Mouse (Mus musculus) E14TG2a.4 (cell line): ENCODE results near the gene Hmcn2.

Experiments
- H3K27me3 ChIP-seq: 2 replicates; pipeline ENCODE4 v1.6.1; 2014; ENCODE audit warnings: low read length, control low read depth; ENCODE audit not compliant: insufficient read depth
- H3K36me3 ChIP-seq: 2 replicates; pipeline ENCODE4 v1.6.1; 2014; ENCODE audit warnings: low read length, control low read depth; ENCODE audit not compliant: insufficient read depth
- H3K4me1 ChIP-seq: replicated peaks from 2 replicates; pipeline ENCODE4 v1.6.1; 2014; ENCODE audit warnings: low read depth, low read length, control low read depth
- H3K4me3 ChIP-seq: replicated peaks from 2 replicates; pipeline ENCODE4 v1.5.1; 2014; ENCODE audit warnings: mild to moderate bottlenecking, low read length
- H3K9me3 ChIP-seq: 2 replicates; pipeline ENCODE4 v1.6.1; 2014; ENCODE audit warnings: low read length, control low read depth
- CTCF ChIP-seq: conservative IDR thresholded peaks from 2 replicates; pipeline ENCODE4 v1.5.1; 2014; ENCODE audit warnings: low read length
- NANOG ChIP-seq: IDR thresholded peaks from 2 replicates; pipeline ENCODE4 v1.6.1; 2014; ENCODE audit warnings: borderline replicate concordance, low read length, mixed read lengths
- POU5F1 ChIP-seq: IDR thresholded peaks from 2 replicates; pipeline ENCODE4 v1.6.1; 2014; ENCODE audit warnings: low read length, borderline replicate concordance

The Hmcn2 gene

DNA sequence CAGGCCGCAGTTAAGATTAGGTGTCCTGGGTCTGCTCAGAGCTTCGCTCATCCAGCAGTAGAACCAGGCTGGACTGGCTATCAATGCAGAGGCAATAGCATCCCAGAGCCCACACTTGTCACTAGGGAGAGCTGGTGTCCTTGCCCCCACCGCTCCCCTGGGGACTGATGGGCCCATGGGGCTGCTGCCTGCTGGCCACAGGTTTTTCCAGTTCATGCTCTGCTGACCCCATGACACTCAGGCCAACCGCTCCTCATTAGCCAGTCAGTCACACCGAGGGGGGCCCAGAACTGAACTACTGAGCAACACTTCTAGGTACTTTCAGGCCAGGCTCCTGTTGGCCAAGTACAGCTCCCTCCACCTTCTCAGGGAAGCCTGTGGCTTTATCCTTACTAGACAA lies 180.1 kb downstream of the Hmcn2 start:
- Histone ChIP-seq H3K36me3 (peaks cover 91% of the 10 kb centered on the region), H3K4me3 (0 out of 2 replicates have a peak overlapping the region, but pooled peaks have one; percentile 13), H3K9me3 (no peaks in the 10 kb centered on the region), H3K4me1 (peaks cover 79% of the 10 kb centered on the region), H3K27me3 (peaks cover 6% of the 10 kb centered on the region; the same call in 1 of the 2 replicates)
- TF ChIP-seq POU5F1, result no peak
- no peak for TF ChIP-seq NANOG
- no peak for TF ChIP-seq CTCF

DNA sequence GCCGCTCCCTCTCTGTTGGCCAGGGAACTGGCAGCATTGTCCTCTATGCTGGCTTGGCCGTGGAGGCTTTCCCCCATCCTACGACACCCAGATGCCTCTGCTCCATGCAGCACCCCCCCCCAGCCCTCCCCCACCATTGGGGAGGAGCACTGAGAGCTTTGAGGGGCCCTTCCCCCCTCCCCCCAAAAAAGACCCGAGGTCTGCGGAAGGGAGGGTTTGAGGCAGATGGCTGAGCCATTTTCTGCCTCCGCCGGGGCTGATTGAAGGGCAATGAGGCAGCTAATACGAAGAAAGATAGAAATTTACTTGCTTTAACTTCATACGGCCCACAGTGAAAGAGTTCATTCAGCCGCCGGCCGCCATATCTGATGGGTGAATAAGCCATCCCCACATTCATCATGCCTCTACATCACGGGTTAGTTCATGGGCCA lies 180.8 kb downstream of the Hmcn2 start:
- no peaks in the 10 kb centered on the region for H3K9me3 ChIP-seq
- peaks cover 6% of the 10 kb centered on the region; the same call in 1 of the 2 replicates for H3K27me3 ChIP-seq
- peaks cover 89% of the 10 kb centered on the region for H3K36me3 ChIP-seq
- H3K4me3 ChIP-seq, result no peak overlapping the region
- no peak for TF ChIP-seq POU5F1
- no peak for TF ChIP-seq NANOG
- no peak for TF ChIP-seq CTCF
- H3K4me1 ChIP-seq, result peaks cover 85% of the 10 kb centered on the region

DNA sequence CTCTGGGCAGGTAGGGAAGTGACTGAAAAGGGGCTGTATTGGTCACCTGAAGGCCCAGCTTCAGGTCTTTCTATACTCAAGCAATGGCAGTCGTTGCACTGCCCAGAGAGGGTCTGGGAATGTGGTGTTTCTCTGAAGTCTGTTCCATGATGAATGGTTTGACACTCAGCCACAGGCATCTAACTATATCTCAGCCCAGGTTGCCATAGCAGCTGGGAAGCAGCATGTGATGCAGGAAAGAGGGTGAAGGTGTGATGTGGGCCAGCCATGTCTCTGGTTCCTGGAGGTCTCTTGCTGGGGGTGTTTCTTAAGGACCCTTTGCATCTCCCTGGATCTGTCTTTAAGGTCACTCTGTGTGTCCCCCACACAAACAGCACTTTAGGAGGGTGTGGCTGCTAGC lies 181.9 kb downstream of the Hmcn2 start:
- TF ChIP-seq POU5F1 (no peak), NANOG (no peak), CTCF (no peak)

DNA sequence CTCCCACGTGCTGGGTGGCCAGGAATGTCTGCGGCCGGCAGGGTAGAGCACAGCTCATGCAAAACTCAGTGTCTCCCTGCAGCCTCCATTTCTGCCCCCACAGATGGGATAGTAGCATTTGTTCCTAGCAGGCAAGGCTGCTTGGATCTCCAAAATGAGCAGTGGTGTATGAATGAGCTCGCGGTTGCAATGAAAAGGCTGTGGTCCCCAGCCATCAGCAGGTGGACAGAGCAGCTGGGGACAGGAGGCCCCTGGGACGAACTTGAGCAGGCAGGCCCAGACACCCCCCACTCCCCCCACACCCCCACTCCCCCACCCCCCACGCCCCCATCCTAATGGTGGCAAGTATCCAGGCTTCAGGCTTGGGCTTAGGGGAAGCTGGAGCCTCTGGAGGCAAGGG lies 182.9 kb downstream of the Hmcn2 start:
- TF ChIP-seq POU5F1, result no peak
- TF ChIP-seq NANOG, result no peak
- TF ChIP-seq CTCF, result no peak
- H3K9me3 ChIP-seq, result no peaks in the 10 kb centered on the region

More for the DNA sequence above, 181.9 kb downstream of the Hmcn2 start:
- Histone ChIP-seq H3K4me3 (no peak overlapping the region; the same call in 1 of the 2 replicates), H3K4me1 (peaks cover 95% of the 10 kb centered on the region), H3K9me3 (no peaks in the 10 kb centered on the region), H3K27me3 (peaks cover 6% of the 10 kb centered on the region; the same call in 1 of the 2 replicates), H3K36me3 (peaks cover 90% of the 10 kb centered on the region)

DNA sequence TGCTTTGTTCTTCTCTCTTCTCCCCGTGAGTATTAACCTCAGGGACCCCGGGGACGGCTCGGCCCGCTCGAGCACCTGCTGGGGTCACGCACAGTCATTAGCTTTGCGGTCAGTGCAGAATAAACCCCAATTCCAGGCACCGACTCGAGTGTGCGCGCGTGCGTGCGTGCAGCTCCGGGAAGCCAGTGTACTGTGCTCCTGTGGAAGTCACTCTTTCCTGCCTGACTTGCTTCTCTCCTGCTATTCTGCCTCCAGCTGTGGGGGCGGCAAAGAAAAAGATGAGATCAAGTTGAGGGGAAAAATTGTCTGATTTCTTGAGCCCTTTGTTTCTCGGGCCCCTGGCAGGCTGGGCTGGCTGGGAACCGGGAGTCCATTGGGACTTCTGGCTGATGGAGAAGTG lies 183.4 kb downstream of the Hmcn2 start:
- H3K4me3 ChIP-seq, result peak overlapping the region; percentile 49
- peaks cover 97% of the 10 kb centered on the region for H3K4me1 ChIP-seq
- no peaks in the 10 kb centered on the region for H3K9me3 ChIP-seq
- H3K36me3 ChIP-seq, result peaks cover 85% of the 10 kb centered on the region
- peaks cover 6% of the 10 kb centered on the region; the same call in 1 of the 2 replicates for H3K27me3 ChIP-seq
- TF ChIP-seq CTCF, result no peak
- no peak for TF ChIP-seq NANOG
- no peak for TF ChIP-seq POU5F1

More for the DNA sequence above, 182.9 kb downstream of the Hmcn2 start:
- H3K4me3 ChIP-seq, result no peak overlapping the region; the same call in 1 of the 2 replicates
- peaks cover 6% of the 10 kb centered on the region; the same call in 1 of the 2 replicates for H3K27me3 ChIP-seq
- H3K36me3 ChIP-seq, result peaks cover 88% of the 10 kb centered on the region
- H3K4me1 ChIP-seq, result peaks cover 95% of the 10 kb centered on the region

DNA sequence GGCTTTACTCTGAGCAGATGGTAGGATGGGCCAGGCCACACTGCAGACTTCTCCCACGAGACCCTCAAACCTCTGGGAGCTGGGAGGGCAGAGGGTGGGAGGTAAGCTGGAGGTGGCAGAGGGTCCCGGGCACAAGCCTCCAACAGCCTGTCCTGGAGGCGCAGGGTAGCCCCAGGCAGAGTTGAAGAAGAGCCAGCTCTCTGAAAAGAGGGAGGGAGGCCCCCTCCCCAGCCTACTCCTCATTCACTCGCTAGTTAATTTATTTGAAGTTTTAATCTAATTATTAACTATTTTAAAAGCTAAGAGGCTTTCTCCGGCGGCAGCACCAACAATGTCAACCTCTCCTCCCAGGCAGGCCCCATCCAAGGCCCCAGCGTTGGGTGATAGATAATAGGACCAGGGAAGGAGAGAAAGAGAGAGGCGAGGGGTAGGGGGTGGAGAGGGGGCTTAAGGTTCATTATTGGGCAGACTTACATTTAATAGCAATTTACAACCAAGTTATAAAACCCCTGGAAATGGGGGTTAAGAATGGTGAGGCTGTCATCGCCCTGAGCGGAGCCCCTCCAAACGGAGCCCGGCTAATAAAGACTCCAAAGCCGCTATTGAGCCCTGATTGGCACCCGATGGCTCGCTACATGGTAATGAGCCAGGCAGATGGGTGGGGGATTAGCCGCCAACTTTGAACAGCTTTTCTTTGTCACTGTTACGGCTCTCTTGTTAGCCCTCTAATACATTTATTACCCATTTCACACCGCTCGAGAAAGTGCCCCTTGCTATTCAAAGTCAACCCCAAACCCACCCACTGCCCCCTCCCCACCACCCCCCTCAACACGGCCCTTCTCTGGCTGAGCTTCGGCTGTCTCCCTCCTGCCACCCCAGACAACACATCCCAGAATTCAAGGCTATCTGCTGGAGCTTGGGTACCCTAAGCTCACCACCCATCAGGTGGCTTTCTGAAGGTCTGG lies 185.4 kb downstream of the Hmcn2 start:
- Histone ChIP-seq H3K9me3 (no peaks in the 10 kb centered on the region), H3K4me1 (peaks cover 94% of the 10 kb centered on the region), H3K36me3 (peaks cover 84% of the 10 kb centered on the region), H3K27me3 (peaks cover 6% of the 10 kb centered on the region; the same call in 1 of the 2 replicates), H3K4me3 (no peak overlapping the region)
- TF ChIP-seq POU5F1, result no peak

DNA sequence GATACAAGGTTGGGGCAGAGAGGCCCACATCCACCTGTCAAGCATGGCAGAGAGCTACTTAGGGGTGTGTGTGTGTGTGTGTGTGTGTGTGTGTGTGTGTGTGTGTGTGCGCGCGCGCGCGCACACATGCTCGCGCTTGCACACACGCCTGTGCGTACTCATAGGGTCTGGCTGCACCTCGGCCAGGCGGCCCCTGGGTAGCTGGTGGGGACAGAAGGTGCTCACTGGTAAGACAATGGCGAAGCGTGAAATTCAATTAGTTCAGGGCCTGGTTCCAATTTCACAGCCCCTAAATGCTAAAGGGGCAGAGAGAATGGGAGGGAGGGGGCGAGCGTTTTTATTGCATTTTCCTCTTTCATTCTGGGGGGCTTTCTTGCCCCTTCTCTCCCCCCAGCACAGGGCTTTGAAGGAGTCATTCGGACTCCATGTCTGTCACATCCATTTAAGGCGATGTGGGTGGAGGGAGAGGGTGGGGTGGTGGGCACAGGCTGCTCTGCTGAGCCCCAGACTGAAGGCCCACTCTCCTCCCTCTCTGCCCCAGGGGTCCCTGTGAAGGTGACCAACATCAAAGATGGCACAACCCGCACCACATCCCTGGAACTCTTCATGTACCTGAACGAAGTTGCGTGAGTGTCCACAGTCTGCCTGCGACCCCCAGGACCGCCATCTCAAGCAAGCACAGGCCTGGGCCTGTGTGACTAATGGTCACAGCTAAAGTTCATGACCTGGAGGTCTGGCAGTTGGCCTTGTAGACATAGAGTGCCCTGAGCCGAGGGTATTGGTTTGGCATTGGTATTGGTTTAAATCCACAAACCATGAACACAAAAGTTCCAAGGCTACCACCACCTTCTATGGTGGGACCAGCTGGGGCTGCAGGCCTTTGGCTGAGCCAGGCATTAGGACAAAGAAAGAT lies 186.3 kb downstream of the Hmcn2 start:
- Histone ChIP-seq H3K9me3 (no peaks in the 10 kb centered on the region), H3K36me3 (peaks cover 87% of the 10 kb centered on the region), H3K4me3 (0 out of 2 replicates have a peak overlapping the region, but pooled peaks have one; percentile 8), H3K4me1 (peaks cover 95% of the 10 kb centered on the region), H3K27me3 (peaks cover 6% of the 10 kb centered on the region; the same call in 1 of the 2 replicates)
- TF ChIP-seq NANOG (no peak), CTCF (no peak), POU5F1 (no peak)
